Mouse (Mus musculus): ENCODE measurements around the gene Olfr1392.

DNA sequence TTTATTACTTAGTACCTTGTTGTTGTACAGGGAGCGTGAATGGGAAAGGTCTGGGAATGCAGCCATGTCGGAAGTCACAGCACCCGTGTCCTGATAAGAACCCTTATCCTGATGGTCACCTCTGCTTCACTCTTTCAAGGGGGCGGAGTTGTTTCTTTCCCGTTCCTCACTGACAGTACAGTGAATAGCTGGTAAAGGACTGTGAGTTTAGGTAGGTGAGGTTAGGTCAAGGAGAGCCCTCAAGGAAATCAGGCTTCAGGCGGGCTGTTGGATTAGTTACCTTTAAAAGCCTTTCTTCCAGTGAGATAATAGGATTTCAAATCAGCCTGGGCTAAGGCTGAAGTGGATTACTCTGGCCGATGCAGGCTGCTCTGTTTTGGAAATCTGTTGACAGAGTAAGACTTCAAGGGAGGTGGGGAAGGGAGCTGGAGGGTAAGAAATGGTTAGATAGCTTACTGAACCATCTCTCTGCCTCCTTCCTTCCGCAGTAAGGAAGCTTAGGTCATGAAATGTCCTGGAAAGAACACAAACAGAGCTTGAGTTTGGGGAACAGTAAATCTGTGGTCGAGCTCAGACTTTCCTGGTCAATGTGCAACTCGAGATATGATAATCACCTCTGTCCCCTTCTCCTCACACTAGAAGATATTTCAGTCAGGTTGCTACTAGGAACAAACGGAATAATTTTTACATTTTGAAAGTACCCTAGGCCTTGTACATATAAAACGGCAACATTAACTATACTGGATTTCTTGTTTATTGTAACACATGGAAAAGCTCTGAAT is 39.3 kb upstream of the Olfr1392 start:
- TF ChIP-seq POLR2A (IDR thresholded peaks at IDR 0.05; ENCODE audit: low read depth, low read length) = no peak
- TF ChIP-seq CTCF (IDR thresholded peaks at IDR 0.05; ENCODE audit: extremely low read depth, insufficient read depth, insufficient read length, insufficient replicate concordance) = no peak

Data from spleen, adult 2 months (tissue).